Comparison of ENCODE assay signal across 33 mouse cellular contexts in the genomic region with DNA sequence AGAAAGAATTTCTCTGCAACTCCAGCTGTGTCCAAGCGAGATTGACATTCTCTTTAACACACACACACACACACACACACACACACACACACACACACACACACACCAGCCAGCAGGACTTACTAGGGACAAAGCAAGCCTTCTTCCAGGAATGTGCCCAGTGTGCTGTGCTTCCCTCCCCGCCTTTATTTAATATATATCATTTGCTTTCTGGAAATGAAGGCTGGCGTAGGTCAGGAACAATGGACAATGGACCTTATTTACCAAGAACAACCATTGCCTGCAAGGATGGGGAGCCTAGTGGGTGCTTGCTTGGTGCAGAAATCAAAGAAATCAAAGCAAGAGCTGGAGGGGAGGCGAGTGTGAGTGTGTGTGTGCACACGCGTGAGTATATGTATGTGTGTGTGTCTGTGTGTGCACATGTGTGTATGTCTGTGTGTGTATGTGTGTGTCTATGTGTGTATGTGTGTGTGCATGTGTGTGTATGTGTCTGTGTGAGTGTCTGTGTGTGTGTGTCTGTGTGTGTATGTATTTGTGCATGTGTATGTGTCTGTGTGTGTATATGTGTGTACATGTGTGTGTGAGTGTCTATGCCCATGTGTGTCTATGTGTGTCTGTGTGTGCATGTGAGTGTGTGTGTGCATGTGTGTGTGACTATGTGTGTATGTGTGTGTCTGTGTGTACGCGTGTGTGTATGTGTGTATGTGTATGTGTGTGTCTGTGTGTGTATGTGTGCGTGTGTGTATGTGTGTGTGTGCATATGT. TPM values are rescaled to one million over a fixed set of nuclear protein-coding genes. Genes with fewer than 3 reads are reported as not detected.
DNase-seq lines count a peak whose midpoint lies in the region; ATAC-seq lines count a peak whose summit lies in the region.
"Had no signal": no experiment of that assay in that cellular context is flagged by ENCODE, and none has a peak within 500 bp of the region (broad histone marks: within the 10 kb centered on the region; RNA-seq: fewer than 3 reads in every experiment).

No protein-coding gene starts in this region.

- peaks cover 4% of the 10 kb centered on the region; the same call in 1 of the 2 replicates for H3K4me1 ChIP-seq in megakaryocyte, embryonic 14.5 days
- no peaks in the 10 kb centered on the region for H3K4me1 ChIP-seq in stomach, embryonic 14.5 days (ENCODE audit: control insufficient read depth, insufficient read depth, low read length)
- H3K4me1 ChIP-seq: embryonic facial prominence, embryonic 12.5 days; forebrain, embryonic 12.5 days; forebrain, embryonic 15.5 days; heart, embryonic 13.5 days had no signal

- H3K36me3 ChIP-seq in megakaryocyte, embryonic 14.5 days (replicated peaks; ENCODE audit: low read length), result no peaks in the 10 kb centered on the region
- no peaks in the 10 kb centered on the region for H3K36me3 ChIP-seq in stomach, embryonic 14.5 days (ENCODE audit: control insufficient read depth, insufficient read depth, low read length)
- H3K36me3 ChIP-seq: embryonic facial prominence, embryonic 12.5 days; forebrain, embryonic 12.5 days; forebrain, embryonic 15.5 days; heart, embryonic 10.5 days; heart, embryonic 13.5 days had no signal

- 79% methylated on average over 9 of the region's 9 CpGs for WGBS in stomach, embryonic 14.5 days

- H3K27ac ChIP-seq in stomach, embryonic 14.5 days (ENCODE audit: low read length), result no peak overlapping the region
- H3K27ac ChIP-seq: embryonic facial prominence, embryonic 12.5 days; forebrain, embryonic 12.5 days; forebrain, embryonic 15.5 days; heart, adult 2 months; heart, embryonic 10.5 days; heart, embryonic 13.5 days; hindbrain, embryonic 14.5 days; hindbrain, postnatal 0 days had no signal

- DNase-seq in forelimb bud, embryonic 11.5 days (ENCODE audit: low read depth, low spot score), result peak; percentile 26
- no peak for DNase-seq in thymus, postnatal 10 days (ENCODE audit: low spot score in 2 of 2)
- no peak for DNase-seq in embryo, embryonic 10 days (ENCODE audit: low spot score)
- DNase-seq: adrenal gland, adult 8-10 months; adrenal gland, postnatal 25 days; cerebellum, adult 11-12 months; cerebellum, adult 8-10 months; cerebellum, postnatal 10 days; cerebellum, postnatal 36 days; gastrocnemius, postnatal 10 days; gastrocnemius, postnatal 36 days; heart, adult 2 months; heart, postnatal 14 days; heart, postnatal 4 days had no signal

- peaks cover 46% of the 10 kb centered on the region for H3K27me3 ChIP-seq in megakaryocyte, embryonic 14.5 days (replicated peaks)
- H3K27me3 ChIP-seq in stomach, embryonic 14.5 days (ENCODE audit: control insufficient read depth, insufficient read depth, low read length), result no peaks in the 10 kb centered on the region
- H3K27me3 ChIP-seq: embryonic facial prominence, embryonic 12.5 days; forebrain, embryonic 15.5 days had no signal

- no peak overlapping the region for H3K4me2 ChIP-seq in stomach, embryonic 14.5 days (replicated peaks; ENCODE audit: low read depth, low read length)
- H3K4me2 ChIP-seq: embryonic facial prominence, embryonic 12.5 days; forebrain, embryonic 12.5 days; forebrain, embryonic 15.5 days; heart, embryonic 13.5 days; hindbrain, embryonic 14.5 days had no signal

- ATAC-seq in megakaryocyte, adult 5-6 weeks (ENCODE audit: poor library complexity, severe bottlenecking), result no peak
- peak; percentile 42; the same call in 1 of the 2 replicates for ATAC-seq in stomach, embryonic 14.5 days (ENCODE audit: insufficient number of reproducible peaks, insufficient read depth, low FRiP score, low read depth)
- ATAC-seq: activated CD4-positive, CD25-positive, alpha-beta regulatory T cell, adult 4 months; CD4-positive, CD25-positive, alpha-beta regulatory T cell, adult 4 months; forebrain, embryonic 15.5 days; hindbrain, postnatal 0 days had no signal

- no peak overlapping the region for H3K9ac ChIP-seq in stomach, embryonic 14.5 days (replicated peaks; ENCODE audit: low read depth, low read length)
- H3K9ac ChIP-seq: embryonic facial prominence, embryonic 12.5 days; forebrain, embryonic 12.5 days; forebrain, embryonic 15.5 days; heart, embryonic 13.5 days; hindbrain, embryonic 14.5 days had no signal

- H3K9me3 ChIP-seq in megakaryocyte, embryonic 14.5 days, result peaks cover 15% of the 10 kb centered on the region
- H3K9me3 ChIP-seq in stomach, embryonic 14.5 days (ENCODE audit: control insufficient read depth, low read depth, low read length), result no peaks in the 10 kb centered on the region
- H3K9me3 ChIP-seq: embryonic facial prominence, embryonic 12.5 days; forebrain, embryonic 12.5 days; forebrain, embryonic 15.5 days; heart, embryonic 10.5 days; heart, embryonic 13.5 days had no signal

- H3K4me3 ChIP-seq in megakaryocyte, embryonic 14.5 days (replicated peaks), result peak overlapping the region; percentile 24
- H3K4me3 ChIP-seq in stomach, embryonic 14.5 days (ENCODE audit: low read depth, low read length), result no peak overlapping the region
- H3K4me3 ChIP-seq: embryonic facial prominence, embryonic 12.5 days; erythroblast, embryonic 14.5 days; forebrain, embryonic 12.5 days; forebrain, embryonic 15.5 days; heart, adult 2 months; heart, embryonic 10.5 days; heart, embryonic 13.5 days had no signal

RNA-seq across cellular contexts. Expression of gene Rdh8, which starts 19.1 kb away (rescaled TPM):
- not detected in 2 replicates for polyA plus RNA-seq in megakaryocyte, embryonic 14.5 days (2012; ENCODE audit: insufficient read depth, low replicate concordance)
- total RNA-seq in megakaryocyte, adult 5-6 weeks (2015), result not detected in 2 replicates
- total RNA-seq in megakaryocyte, adult 5-6 weeks (2017), result not detected in 2 replicates
- not detected in 2 replicates for polyA plus RNA-seq in stomach, embryonic 14.5 days (2014; fragmentation: Nextera tagmentation; extraction: Ambion mirVana)
- total RNA-seq: adrenal gland, adult 8-10 months; adrenal gland, postnatal 25 days; gastrocnemius, postnatal 10 days; granulocyte monocyte progenitor cell, adult 5-6 weeks; heart, adult 2 months; heart, postnatal 14 days; heart, postnatal 4 days; hindbrain, postnatal 0 days had no signal
- polyA plus RNA-seq: activated CD4-positive, CD25-positive, alpha-beta regulatory T cell, adult 4 months; brain, embryonic 14.5 days; C2C12; CD4-positive, CD25-positive, alpha-beta regulatory T cell, adult 4 months; cortical plate, adult 2 months; embryonic facial prominence, embryonic 12.5 days; erythroblast, embryonic 14.5 days; forebrain, embryonic 12.5 days; forebrain, embryonic 15.5 days; heart, adult 2 months; heart, embryonic 10.5 days; heart, embryonic 13.5 days; heart, embryonic 16.5 days; hindbrain, embryonic 11.5 days; hindbrain, embryonic 14.5 days; hindbrain, postnatal 0 days had no signal

RNA-seq across cellular contexts. Expression of gene Col5a3, which starts 22.5 kb away (rescaled TPM):
- 0.02 TPM in 1 of 2 replicates, not detected in the other for polyA plus RNA-seq in megakaryocyte, embryonic 14.5 days (2012; ENCODE audit: insufficient read depth, low replicate concordance)
- total RNA-seq in megakaryocyte, adult 5-6 weeks (2015), result 0.04 TPM in 1 of 2 replicates, not detected in the other
- total RNA-seq in megakaryocyte, adult 5-6 weeks (2017), result 0.11 TPM in 1 of 2 replicates, not detected in the other
- 1.1 and 1.2 TPM in 2 replicates for polyA plus RNA-seq in stomach, embryonic 14.5 days (2014; fragmentation: Nextera tagmentation; extraction: Ambion mirVana)
- polyA plus RNA-seq: activated CD4-positive, CD25-positive, alpha-beta regulatory T cell, adult 4 months; CD4-positive, CD25-positive, alpha-beta regulatory T cell, adult 4 months; erythroblast, embryonic 14.5 days had no signal

RNA-seq across cellular contexts. Expression of gene A230050P20Rik, which starts 31.1 kb away (rescaled TPM):
- 39.0 and 51.7 TPM in 2 replicates for polyA plus RNA-seq in megakaryocyte, embryonic 14.5 days (2012; ENCODE audit: insufficient read depth, low replicate concordance)
- 1.5 and 2.3 TPM in 2 replicates for total RNA-seq in megakaryocyte, adult 5-6 weeks (2015)
- total RNA-seq in megakaryocyte, adult 5-6 weeks (2017), result 1.4 and 2.6 TPM in 2 replicates
- 11.9 and 12.6 TPM in 2 replicates for polyA plus RNA-seq in stomach, embryonic 14.5 days (2014; fragmentation: Nextera tagmentation; extraction: Ambion mirVana)

RNA-seq across cellular contexts. Expression of gene Angptl6, which starts 42.2 kb away (rescaled TPM):
- polyA plus RNA-seq in megakaryocyte, embryonic 14.5 days (2012; ENCODE audit: insufficient read depth, low replicate concordance), result 4.7 and 5.1 TPM in 2 replicates
- 0.62 and 1.3 TPM in 2 replicates for total RNA-seq in megakaryocyte, adult 5-6 weeks (2015)
- total RNA-seq in megakaryocyte, adult 5-6 weeks (2017), result 0.11 and 0.57 TPM in 2 replicates
- 6.9 and 7.2 TPM in 2 replicates for polyA plus RNA-seq in stomach, embryonic 14.5 days (2014; fragmentation: Nextera tagmentation; extraction: Ambion mirVana)

RNA-seq across cellular contexts. Expression of gene Ppan, which starts 50.6 kb away (rescaled TPM):
- 84.5 and 137 TPM in 2 replicates for polyA plus RNA-seq in megakaryocyte, embryonic 14.5 days (2012; ENCODE audit: insufficient read depth, low replicate concordance)
- 5.7 and 7.8 TPM in 2 replicates for total RNA-seq in megakaryocyte, adult 5-6 weeks (2015)
- 27.5 and 32.2 TPM in 2 replicates for total RNA-seq in megakaryocyte, adult 5-6 weeks (2017)
- polyA plus RNA-seq in stomach, embryonic 14.5 days (2014; fragmentation: Nextera tagmentation; extraction: Ambion mirVana), result 72.7 and 74.6 TPM in 2 replicates
